Mouse (Mus musculus) liver, adult 2 months (tissue): Measurements from ENCODE around the gene Anapc13.

ENCODE experiments used
- CTCF ChIP-seq: fragments of 200-500 bp; IDR thresholded peaks from 2 replicates; pipeline ENCODE4 v1.5.1; 2011; ENCODE audit warnings: low read depth, low read length, control low read depth
- POLR2A ChIP-seq: fragments of 200-500 bp; IDR thresholded peaks from 2 replicates; pipeline ENCODE4 v1.6.1; 2011; ENCODE audit warnings: low read length, control low read depth; ENCODE audit not compliant: insufficient read depth; ENCODE audit errors: extremely low read depth

- TF ChIP-seq POLR2A = no peak
- no peak for TF ChIP-seq CTCF
Measured at GRCm38 (mm10) chr9:102627442-102627841, 1.3 kb downstream of the Anapc13 start.
